Mouse (Mus musculus) hindbrain, embryonic 10.5 days (tissue): ENCODE data around the gene Rdh9. TPM values are rescaled to one million over a fixed set of nuclear protein-coding genes. Genes with fewer than 3 reads are reported as not detected.

Experiments
- DNase-seq: peaks from one replicate; pipeline ENCODE4 v3.0.0-alpha.2; 2017; ENCODE audit warnings: low spot score
- H3K27ac ChIP-seq: fragments of 300-500 bp; sonication (generic); 2 replicates; pipeline ENCODE4 v1.5.1; 2016; ENCODE audit warnings: mild to moderate bottlenecking, moderate library complexity
- H3K27me3 ChIP-seq: fragments of 300-500 bp; sonication (generic); 2 replicates; pipeline ENCODE4 v1.6.1; 2016; ENCODE audit warnings: mild to moderate bottlenecking; ENCODE audit not compliant: poor library complexity, insufficient read depth, severe bottlenecking
- H3K36me3 ChIP-seq: fragments of 300-500 bp; sonication (generic); 2 replicates; pipeline ENCODE4 v1.6.1; 2016; ENCODE audit warnings: mild to moderate bottlenecking, moderate library complexity
- H3K4me1 ChIP-seq: fragments of 300-500 bp; sonication (generic); replicated peaks from 2 replicates; pipeline ENCODE4 v1.6.1; 2016; ENCODE audit warnings: mild to moderate bottlenecking
- H3K4me3 ChIP-seq: fragments of 300-500 bp; sonication (generic); 2 replicates; pipeline ENCODE4 v1.5.1; 2016; ENCODE audit warnings: mild to moderate bottlenecking, moderate library complexity
- H3K9me3 ChIP-seq: fragments of 300-500 bp; sonication (generic); 2 replicates; pipeline ENCODE4 v1.6.1; 2016; ENCODE audit warnings: mild to moderate bottlenecking, moderate library complexity
- WGBS: fragments of 180-500 bp; shearing (Covaris S2); methylation state at CpG from one replicate; pipeline ENCODE4 v1.1.7; 2016; 5-methylcytosine and 5-hydroxymethylcytosine counted together
- polyA plus RNA-seq: library from polyadenylated mRNA; unstranded; fragments of >200 nt; fragmentation: Nextera tagmentation; extraction: Ambion mirVana; gene quantifications from 2 replicates; pipeline ENCODE4 v1.2.1, GENCODE M21; 2016

Rdh9 gene
- polyA plus RNA-seq = not detected in 2 replicates

GRCm38 (mm10) chr10:127776011-127776410 lies at the start of gene Rdh9:
Gene Rdh9 (plus strand): TSS chr10:127776386.
- no peaks in the 10 kb centered on the region for H3K9me3 ChIP-seq
- DNase-seq = no peak
- H3K27ac ChIP-seq = no peak within 1 kb of the TSS
- 77% methylated on average over 2 of the region's 2 CpGs for whole genome bisulfite sequencing
- no peaks in the 10 kb centered on the region for H3K27me3 ChIP-seq
- H3K4me1 ChIP-seq = no peaks in the 10 kb centered on the region
- no peak within 1 kb of the TSS for H3K4me3 ChIP-seq
- H3K36me3 ChIP-seq = no peaks in the 10 kb centered on the region

GRCm38 (mm10) chr10:127728437-127728836 lies 47.7 kb upstream of the Rdh9 start:
- WGBS = 81% methylated on average over 8 of the region's 8 CpGs
- Histone ChIP-seq H3K9me3 (no peaks in the 10 kb centered on the region), H3K36me3 (no peaks in the 10 kb centered on the region), H3K4me3 (no peak overlapping the region), H3K27me3 (peaks cover 27% of the 10 kb centered on the region), H3K4me1 (peaks cover 14% of the 10 kb centered on the region), H3K27ac (no peak overlapping the region)
- no peak for DNase-seq

- DNase-seq = no peak
- Histone ChIP-seq H3K4me3 (no peak overlapping the region), H3K9me3 (no peaks in the 10 kb centered on the region), H3K27me3 (peaks cover 15% of the 10 kb centered on the region), H3K4me1 (peaks cover 20% of the 10 kb centered on the region), H3K36me3 (no peaks in the 10 kb centered on the region), H3K27ac (no peak overlapping the region)
- 74% methylated on average over 11 of the region's 11 CpGs for WGBS
Measured at GRCm38 (mm10) chr10:127730285-127730932, 45.8 kb upstream of the Rdh9 start.

GRCm38 (mm10) chr10:127730933-127731310 lies 45.3 kb upstream of the Rdh9 start:
- H3K36me3 ChIP-seq = no peaks in the 10 kb centered on the region
- no peak overlapping the region for H3K4me3 ChIP-seq
- H3K27me3 ChIP-seq = peaks cover 10% of the 10 kb centered on the region
- 61% methylated on average over 9 of the region's 9 CpGs for WGBS
- no peaks in the 10 kb centered on the region for H3K9me3 ChIP-seq
- no peak overlapping the region for H3K27ac ChIP-seq
- H3K4me1 ChIP-seq = peaks cover 20% of the 10 kb centered on the region
- DNase-seq = no peak

- 48% methylated on average over 5 of the region's 5 CpGs for WGBS
- no peak for DNase-seq
- no peak overlapping the region for H3K27ac ChIP-seq
- peaks cover 20% of the 10 kb centered on the region for H3K4me1 ChIP-seq
- peaks cover 8% of the 10 kb centered on the region; the same call in 1 of the 2 replicates for H3K27me3 ChIP-seq
- H3K36me3 ChIP-seq = no peaks in the 10 kb centered on the region
- H3K4me3 ChIP-seq = no peak overlapping the region
- H3K9me3 ChIP-seq = no peaks in the 10 kb centered on the region
Measured at GRCm38 (mm10) chr10:127731397-127731796, 44.8 kb upstream of the Rdh9 start.

- DNase-seq = no peak
- Histone ChIP-seq H3K4me1 (peaks cover 22% of the 10 kb centered on the region), H3K27me3 (no peaks in the 10 kb centered on the region; the same call in 1 of the 2 replicates), H3K4me3 (no peak overlapping the region), H3K27ac (no peak overlapping the region), H3K36me3 (no peaks in the 10 kb centered on the region), H3K9me3 (no peaks in the 10 kb centered on the region)
- 53% methylated on average over 5 of the region's 5 CpGs for WGBS
Measured at GRCm38 (mm10) chr10:127734434-127734833, 41.8 kb upstream of the Rdh9 start.

- H3K4me1 ChIP-seq = peaks cover 26% of the 10 kb centered on the region
- H3K27me3 ChIP-seq = no peaks in the 10 kb centered on the region; the same call in 1 of the 2 replicates
- H3K4me3 ChIP-seq = no peak overlapping the region
- 88% methylated on average over 2 of the region's 2 CpGs for WGBS
- H3K9me3 ChIP-seq = no peaks in the 10 kb centered on the region
- peaks cover 3% of the 10 kb centered on the region for H3K36me3 ChIP-seq
- H3K27ac ChIP-seq = no peak overlapping the region
- DNase-seq = no peak
Measured at GRCm38 (mm10) chr10:127736266-127736665, 39.9 kb upstream of the Rdh9 start.

GRCm38 (mm10) chr10:127736916-127737315 lies 39.3 kb upstream of the Rdh9 start:
- H3K4me3 ChIP-seq = no peak overlapping the region
- peaks cover 26% of the 10 kb centered on the region for H3K4me1 ChIP-seq
- no peaks in the 10 kb centered on the region; the same call in 1 of the 2 replicates for H3K27me3 ChIP-seq
- H3K9me3 ChIP-seq = no peaks in the 10 kb centered on the region
- DNase-seq = no peak
- WGBS = 77% methylated on average over 4 of the region's 4 CpGs
- H3K27ac ChIP-seq = no peak overlapping the region
- peaks cover 9% of the 10 kb centered on the region for H3K36me3 ChIP-seq

- no peak for DNase-seq
- no peaks in the 10 kb centered on the region for H3K9me3 ChIP-seq
Measured at GRCm38 (mm10) chr10:127737552-127737951, 38.6 kb upstream of the Rdh9 start.

GRCm38 (mm10) chr10:127738151-127738882 lies 37.9 kb upstream of the Rdh9 start:
- H3K9me3 ChIP-seq = no peaks in the 10 kb centered on the region
- H3K27me3 ChIP-seq = no peaks in the 10 kb centered on the region; the same call in 1 of the 2 replicates
- peaks cover 26% of the 10 kb centered on the region for H3K4me1 ChIP-seq
- DNase-seq = peak; percentile 40
- 54% methylated on average over 13 of the region's 13 CpGs for WGBS
- peaks cover 23% of the 10 kb centered on the region for H3K36me3 ChIP-seq
- H3K27ac ChIP-seq = no peak overlapping the region
- H3K4me3 ChIP-seq = peak overlapping the region; percentile 97; the same call in 1 of the 2 replicates

More at GRCm38 (mm10) chr10:127737552-127737951, 38.6 kb upstream of the Rdh9 start:
- H3K4me3 ChIP-seq = no peak overlapping the region
- no peaks in the 10 kb centered on the region; the same call in 1 of the 2 replicates for H3K27me3 ChIP-seq
- no peak overlapping the region for H3K27ac ChIP-seq
- peaks cover 16% of the 10 kb centered on the region for H3K36me3 ChIP-seq
- 20% methylated on average over 2 of the region's 2 CpGs for WGBS
- peaks cover 26% of the 10 kb centered on the region for H3K4me1 ChIP-seq

GRCm38 (mm10) chr10:127739083-127739660 lies 37.0 kb upstream of the Rdh9 start, which contains the start of gene Zbtb39:
Gene Zbtb39 (plus strand): TSS chr10:127739538.
- Histone ChIP-seq H3K9me3 (no peaks in the 10 kb centered on the region), H3K36me3 (peaks cover 32% of the 10 kb centered on the region), H3K4me3 (peak within 1 kb of the TSS; percentile 97), H3K4me1 (peaks cover 20% of the 10 kb centered on the region), H3K27ac (peak within 1 kb of the TSS; percentile 95), H3K27me3 (no peaks in the 10 kb centered on the region; the same call in 1 of the 2 replicates)
- 6% methylated on average over 60 of the region's 61 CpGs for WGBS
- peak; percentile 78 for DNase-seq

GRCm38 (mm10) chr10:127739661-127740161 lies 36.5 kb upstream of the Rdh9 start:
- no peaks in the 10 kb centered on the region for H3K9me3 ChIP-seq
- peaks cover 37% of the 10 kb centered on the region for H3K36me3 ChIP-seq
- peak; percentile 64 for DNase-seq
- no peaks in the 10 kb centered on the region; the same call in 1 of the 2 replicates for H3K27me3 ChIP-seq
- WGBS = under 1% methylated on average over 55 of the region's 55 CpGs
- H3K4me1 ChIP-seq = peaks cover 20% of the 10 kb centered on the region
- H3K4me3 ChIP-seq = peak overlapping the region; percentile 97
- peak overlapping the region; percentile 95 for H3K27ac ChIP-seq
